Mouse (Mus musculus): ENCODE data around the gene Cnr2. TPM values are rescaled to one million over a fixed set of nuclear protein-coding genes. Genes with fewer than 3 reads are reported as not detected.

The Cnr2 gene
- polyA plus RNA-seq, 1 experiment from 2014 or later = 2.6 TPM

GRCm38 (mm10) chr4:135870227-135871023 lies 24.8 kb upstream of the Cnr2 start:
- no peak overlapping the region for H3K27ac ChIP-seq (ENCODE audit: low read depth)
- DNase-seq = no peak
- H3K9ac ChIP-seq (replicated peaks) = peak overlapping the region; percentile 22; the same call in 1 of the 2 replicates
- WGBS (ENCODE audit: insufficient replicate concordance) = 39% methylated on average over 2 of the region's 2 CpGs
- peak overlapping the region; percentile 13; the same call in 1 of the 2 replicates for H3K4me2 ChIP-seq (ENCODE audit: low read depth, low read length)
- peaks cover 25% of the 10 kb centered on the region for H3K4me1 ChIP-seq (ENCODE audit: insufficient read depth)
- TF ChIP-seq CTCF (IDR thresholded peaks at IDR 0.05; ENCODE audit: low read depth) (no peak), EP300 (IDR thresholded peaks at IDR 0.05; ENCODE audit: low read depth) (no peak)
- no peak for ATAC-seq
- H3K4me3 ChIP-seq (ENCODE audit: low read depth, low read length) = no peak overlapping the region
- H3K36me3 ChIP-seq (replicated peaks; ENCODE audit: insufficient read depth, low read length) = peaks cover 40% of the 10 kb centered on the region
- no peaks in the 10 kb centered on the region for H3K9me3 ChIP-seq (ENCODE audit: low read length)
- no peaks in the 10 kb centered on the region for H3K27me3 ChIP-seq (ENCODE audit: insufficient read depth, low read length)

GRCm38 (mm10) chr4:135872015-135872414 lies 23.2 kb upstream of the Cnr2 start:
- Histone ChIP-seq H3K4me3 (ENCODE audit: low read depth, low read length) (peak overlapping the region; percentile 74), H3K27ac (ENCODE audit: low read depth) (peak overlapping the region; percentile 5; the same call in 1 of the 2 replicates), H3K36me3 (replicated peaks; ENCODE audit: insufficient read depth, low read length) (peaks cover 35% of the 10 kb centered on the region), H3K4me1 (ENCODE audit: insufficient read depth) (peaks cover 41% of the 10 kb centered on the region), H3K9ac (replicated peaks) (peak overlapping the region; percentile 90), H3K27me3 (ENCODE audit: insufficient read depth, low read length) (no peaks in the 10 kb centered on the region), H3K9me3 (ENCODE audit: low read length) (no peaks in the 10 kb centered on the region), H3K4me2 (ENCODE audit: low read depth, low read length) (peak overlapping the region; percentile 88)
- TF ChIP-seq EP300 (IDR thresholded peaks at IDR 0.05; ENCODE audit: low read depth) (no peak), CTCF (IDR thresholded peaks at IDR 0.05; ENCODE audit: low read depth) (no peak)
- DNase-seq = peak; percentile 10
- ATAC-seq = no peak
- WGBS (ENCODE audit: insufficient replicate concordance) = 37% methylated on average over 3 of the region's 3 CpGs

- Histone ChIP-seq H3K36me3 (replicated peaks; ENCODE audit: insufficient read depth, low read length) (peaks cover 35% of the 10 kb centered on the region), H3K27ac (ENCODE audit: low read depth) (peak overlapping the region; percentile 98), H3K4me2 (ENCODE audit: low read depth, low read length) (peak overlapping the region; percentile 88), H3K4me3 (ENCODE audit: low read depth, low read length) (peak overlapping the region; percentile 74), H3K4me1 (ENCODE audit: insufficient read depth) (peaks cover 42% of the 10 kb centered on the region), H3K27me3 (ENCODE audit: insufficient read depth, low read length) (no peaks in the 10 kb centered on the region), H3K9me3 (ENCODE audit: low read length) (no peaks in the 10 kb centered on the region), H3K9ac (replicated peaks) (peak overlapping the region; percentile 90)
- TF ChIP-seq CTCF (IDR thresholded peaks at IDR 0.05; ENCODE audit: low read depth) (no peak), EP300 (IDR thresholded peaks at IDR 0.05; ENCODE audit: low read depth) (no peak)
- peak; percentile 20 for DNase-seq
- WGBS (ENCODE audit: insufficient replicate concordance) = 7% methylated on average over 17 of the region's 17 CpGs
- ATAC-seq = no peak
Measured at GRCm38 (mm10) chr4:135872589-135873391, 22.4 kb upstream of the Cnr2 start.

- peaks cover 35% of the 10 kb centered on the region for H3K36me3 ChIP-seq (replicated peaks; ENCODE audit: insufficient read depth, low read length)
- H3K27ac ChIP-seq (ENCODE audit: low read depth) = peak within 1 kb of the TSS; percentile 98
- TF ChIP-seq CTCF (IDR thresholded peaks at IDR 0.05; ENCODE audit: low read depth) (no peak), EP300 (IDR thresholded peaks at IDR 0.05; ENCODE audit: low read depth) (peak; percentile 51; the same call in 1 of the 2 replicates)
- no peaks in the 10 kb centered on the region for H3K27me3 ChIP-seq (ENCODE audit: insufficient read depth, low read length)
- WGBS (ENCODE audit: insufficient replicate concordance) = under 1% methylated on average over 50 of the region's 60 CpGs
- no peaks in the 10 kb centered on the region for H3K9me3 ChIP-seq (ENCODE audit: low read length)
- peak within 1 kb of the TSS; percentile 74 for H3K4me3 ChIP-seq (ENCODE audit: low read depth, low read length)
- ATAC-seq = peak; percentile 94
- DNase-seq = peak; percentile 95
- H3K4me1 ChIP-seq (ENCODE audit: insufficient read depth) = peaks cover 42% of the 10 kb centered on the region
- H3K4me2 ChIP-seq (ENCODE audit: low read depth, low read length) = peak within 1 kb of the TSS; percentile 88
- peak within 1 kb of the TSS; percentile 90 for H3K9ac ChIP-seq (replicated peaks)
Measured at GRCm38 (mm10) chr4:135873526-135874202, 21.5 kb upstream of the Cnr2 start, which contains the start of gene Pnrc2. Gene Pnrc2 (minus strand): TSS chr4:135873850.

- TF ChIP-seq CTCF (IDR thresholded peaks at IDR 0.05; ENCODE audit: low read depth) (no peak; the same call in 1 of the 2 replicates), EP300 (IDR thresholded peaks at IDR 0.05; ENCODE audit: low read depth) (no peak)
- peak; percentile 24 for DNase-seq
- ATAC-seq = no peak
- H3K27ac ChIP-seq (ENCODE audit: low read depth) = peak overlapping the region; percentile 98
- H3K4me2 ChIP-seq (ENCODE audit: low read depth, low read length) = peak overlapping the region; percentile 88
- peaks cover 38% of the 10 kb centered on the region for H3K4me1 ChIP-seq (ENCODE audit: insufficient read depth)
- H3K9ac ChIP-seq (replicated peaks) = no peak overlapping the region
- peaks cover 23% of the 10 kb centered on the region for H3K36me3 ChIP-seq (replicated peaks; ENCODE audit: insufficient read depth, low read length)
- H3K27me3 ChIP-seq (ENCODE audit: insufficient read depth, low read length) = no peaks in the 10 kb centered on the region
- no peaks in the 10 kb centered on the region for H3K9me3 ChIP-seq (ENCODE audit: low read length)
- WGBS (ENCODE audit: insufficient replicate concordance) = 64% methylated on average over 10 of the region's 10 CpGs
- no peak overlapping the region for H3K4me3 ChIP-seq (ENCODE audit: low read depth, low read length)
Measured at GRCm38 (mm10) chr4:135874564-135875535, 20.3 kb upstream of the Cnr2 start.

Measured in liver, postnatal 0 days (tissue).